In genomic region chr1:92730576-92730975, GRCm38 (mm10) we compare ENCODE assay signal across 17 mouse cellular contexts.
DNase-seq lines count a peak whose midpoint lies in the region; ATAC-seq and TF ChIP-seq lines count a peak whose summit lies in the region.
"Had no signal": no experiment of that assay in that cellular context is flagged by ENCODE, and none has a peak within 500 bp of the region (broad histone marks: within the 10 kb centered on the region; RNA-seq: fewer than 3 reads in every experiment).

No protein-coding gene starts in this region.

- no peak overlapping the region for H3K9ac ChIP-seq in forebrain, postnatal 0 days
- H3K9ac ChIP-seq in limb, embryonic 15.5 days = no peak overlapping the region
- H3K9ac ChIP-seq: embryonic facial prominence, embryonic 12.5 days; heart, embryonic 12.5 days; limb, embryonic 12.5 days; midbrain, embryonic 12.5 days had no signal

- no peaks in the 10 kb centered on the region for H3K9me3 ChIP-seq in forebrain, postnatal 0 days (ENCODE audit: low read length)
- no peaks in the 10 kb centered on the region for H3K9me3 ChIP-seq in limb, embryonic 15.5 days
- H3K9me3 ChIP-seq: embryonic facial prominence, embryonic 12.5 days; heart, embryonic 12.5 days; limb, embryonic 12.5 days; midbrain, embryonic 12.5 days had no signal

- H3K4me3 ChIP-seq in left cerebral cortex, adult 2 months = no peak overlapping the region
- H3K4me3 ChIP-seq in forebrain, postnatal 0 days (ENCODE audit: low read depth, low read length) = no peak overlapping the region
- no peak overlapping the region for H3K4me3 ChIP-seq in limb, embryonic 15.5 days
- H3K4me3 ChIP-seq: embryonic facial prominence, embryonic 12.5 days; heart, embryonic 12.5 days; limb, embryonic 12.5 days; midbrain, embryonic 12.5 days had no signal

- intact Hi-C loops in left cerebral cortex, adult 2 months (cut with DNase I) = no loop called here
- intact Hi-C loops in left cerebral cortex, postnatal 10 days (cut with DNase I) = no loop called here

- H3K4me1 ChIP-seq in forebrain, postnatal 0 days (ENCODE audit: insufficient read depth) = peaks cover 13% of the 10 kb centered on the region; the same call in 1 of the 2 replicates
- peaks cover 13% of the 10 kb centered on the region for H3K4me1 ChIP-seq in limb, embryonic 15.5 days
- H3K4me1 ChIP-seq: embryonic facial prominence, embryonic 12.5 days; limb, embryonic 12.5 days had no signal

- no peak overlapping the region for H3K4me2 ChIP-seq in forebrain, postnatal 0 days (ENCODE audit: low read depth)
- H3K4me2 ChIP-seq in limb, embryonic 15.5 days = 0 out of 2 replicates have a peak overlapping the region, but pooled peaks have one; percentile 5
- H3K4me2 ChIP-seq: embryonic facial prominence, embryonic 12.5 days; heart, embryonic 12.5 days; limb, embryonic 12.5 days; midbrain, embryonic 12.5 days had no signal

- H3K36me3 ChIP-seq in forebrain, postnatal 0 days (ENCODE audit: insufficient read depth) = no peaks in the 10 kb centered on the region
- no peaks in the 10 kb centered on the region for H3K36me3 ChIP-seq in limb, embryonic 15.5 days
- H3K36me3 ChIP-seq: embryonic facial prominence, embryonic 12.5 days; heart, embryonic 12.5 days; limb, embryonic 12.5 days; midbrain, embryonic 12.5 days had no signal

- peak; percentile 55; the same call in 1 of the 2 replicates for ATAC-seq in forebrain, postnatal 0 days
- no peak for ATAC-seq in limb, embryonic 15.5 days (ENCODE audit: insufficient number of reproducible peaks, low FRiP score, low TSS enrichment, low read depth)
- ATAC-seq in inflammation-experienced regulatory T-cells, adult 6 months = no peak

- WGBS in forebrain, postnatal 0 days = 33% methylated on average over 6 of the region's 6 CpGs
- WGBS in limb, embryonic 15.5 days = 44% methylated on average over 6 of the region's 6 CpGs

- H3K27me3 ChIP-seq in forebrain, postnatal 0 days (ENCODE audit: insufficient read depth, low read length) = no peaks in the 10 kb centered on the region
- no peaks in the 10 kb centered on the region for H3K27me3 ChIP-seq in limb, embryonic 15.5 days
- H3K27me3 ChIP-seq: embryonic facial prominence, embryonic 12.5 days; limb, embryonic 12.5 days had no signal

- peak overlapping the region; percentile 37; the same call in 1 of the 2 replicates for H3K27ac ChIP-seq in left cerebral cortex, adult 2 months
- H3K27ac ChIP-seq in forebrain, postnatal 0 days (ENCODE audit: low read depth, low read length) = no peak overlapping the region
- H3K27ac ChIP-seq in limb, embryonic 15.5 days = no peak overlapping the region
- H3K27ac ChIP-seq: embryonic facial prominence, embryonic 12.5 days; limb, embryonic 12.5 days; midbrain, embryonic 12.5 days had no signal

- TF ChIP-seq CTCF in left cerebral cortex, adult 2 months (IDR thresholded peaks at IDR 0.05) = no peak
- TF ChIP-seq CTCF in forebrain, postnatal 0 days (IDR thresholded peaks at IDR 0.05; ENCODE audit: low read depth) = no peak

- DNase-seq in cerebellum, postnatal 10 days = peak; percentile 67 to 70
- no peak for DNase-seq in cerebellum, adult 11-12 months
- DNase-seq in left cerebral cortex, adult 2 months (ENCODE audit: extremely low spot score in 1 of 2, low spot score in 2 of 2) = no peak
- no peak for DNase-seq in left cerebral cortex, postnatal 10 days (ENCODE audit: extremely low spot score in 1 of 2, low spot score in 2 of 2)
- peak; percentile 45 for DNase-seq in forebrain, postnatal 0 days
- DNase-seq in liver = no peak
- DNase-seq: gastrocnemius, postnatal 25 days; heart, postnatal 4 days; lung, adult 18-20 months; lung, postnatal 36 days; spleen, adult 18-20 months had no signal

Comparison
In these comparisons a context has a peak if more than half of its experiments do, and no peak if none do; other contexts are left out.
1. DNase-seq: peak in cerebellum, postnatal 10 days (2 of 2) and forebrain, postnatal 0 days (single experiment); none in cerebellum, adult 11-12 months (single experiment), left cerebral cortex, adult 2 months (0 of 2), left cerebral cortex, postnatal 10 days (0 of 2) and liver (single experiment).